Mouse (Mus musculus): ENCODE measurements at regions not wholly inside any gene's neighbourhood (a gene's known extent, or its start where the extent isn't known, plus 50 kb on each side); places are given as distances from the start of the nearest gene placed in this dataset.
"Not testable (repeated sequence)": the region's sequence is repeated elsewhere in the genome, so short reads cannot be mapped to it uniquely, and the experiment has no call there.

- H3K36me3 ChIP-seq (ENCODE audit: control insufficient read depth, insufficient read depth, low read length); H3K27me3 ChIP-seq (ENCODE audit: control insufficient read depth, insufficient read depth, low read length); H3K4me3 ChIP-seq (ENCODE audit: control insufficient read depth, low read depth, low read length); H3K4me1 ChIP-seq (ENCODE audit: control insufficient read depth, insufficient read depth, low read length); H3K27ac ChIP-seq (ENCODE audit: control insufficient read depth, insufficient read depth, low read depth, low read length): not testable (repeated sequence)
These were observed 56.8 kb downstream of the Gm8765 start for GRCm38 (mm10) chr13:50754911-50755310.

GRCm38 (mm10) chr13:50756334-50756733 lies 58.2 kb downstream of the Gm8765 start:
- not testable (repeated sequence) for H3K27me3 ChIP-seq (ENCODE audit: control insufficient read depth, insufficient read depth, low read length); H3K4me3 ChIP-seq (ENCODE audit: control insufficient read depth, low read depth, low read length)

GRCm38 (mm10) chr13:50764618-50765017 lies 66.5 kb downstream of the Gm8765 start:
- H3K36me3 ChIP-seq (ENCODE audit: control insufficient read depth, insufficient read depth, low read length): no peaks in the 10 kb centered on the region
- peak overlapping the region; percentile 75 for H3K4me3 ChIP-seq (ENCODE audit: control insufficient read depth, low read depth, low read length)
- no peaks in the 10 kb centered on the region for H3K27me3 ChIP-seq (ENCODE audit: control insufficient read depth, insufficient read depth, low read length)
- H3K27ac ChIP-seq (ENCODE audit: control insufficient read depth, insufficient read depth, low read depth, low read length): no peak overlapping the region
- TF ChIP-seq POLR2A (IDR thresholded peaks at IDR 0.05; ENCODE audit: control insufficient read depth, low read depth, low read length) (no peak), CTCF (IDR thresholded peaks at IDR 0.05; ENCODE audit: control insufficient read depth, insufficient read depth, insufficient replicate concordance, low read depth, low read length) (peak; percentile 7; the same call in 1 of the 2 replicates)
- H3K4me1 ChIP-seq (ENCODE audit: control insufficient read depth, insufficient read depth, low read length): peaks cover 4% of the 10 kb centered on the region

More at GRCm38 (mm10) chr13:50756334-50756733, 58.2 kb downstream of the Gm8765 start:
- H3K27ac ChIP-seq (ENCODE audit: control insufficient read depth, insufficient read depth, low read depth, low read length); H3K4me1 ChIP-seq (ENCODE audit: control insufficient read depth, insufficient read depth, low read length); H3K36me3 ChIP-seq (ENCODE audit: control insufficient read depth, insufficient read depth, low read length): not testable (repeated sequence)

- H3K4me1 ChIP-seq (ENCODE audit: control insufficient read depth, insufficient read depth, low read length); H3K36me3 ChIP-seq (ENCODE audit: control insufficient read depth, insufficient read depth, low read length); H3K4me3 ChIP-seq (ENCODE audit: control insufficient read depth, low read depth, low read length); H3K27me3 ChIP-seq (ENCODE audit: control insufficient read depth, insufficient read depth, low read length); H3K27ac ChIP-seq (ENCODE audit: control insufficient read depth, insufficient read depth, low read depth, low read length): not testable (repeated sequence)
These were observed 81.9 kb downstream of the Gm8765 start for GRCm38 (mm10) chr13:50780036-50780435.

DNA sequence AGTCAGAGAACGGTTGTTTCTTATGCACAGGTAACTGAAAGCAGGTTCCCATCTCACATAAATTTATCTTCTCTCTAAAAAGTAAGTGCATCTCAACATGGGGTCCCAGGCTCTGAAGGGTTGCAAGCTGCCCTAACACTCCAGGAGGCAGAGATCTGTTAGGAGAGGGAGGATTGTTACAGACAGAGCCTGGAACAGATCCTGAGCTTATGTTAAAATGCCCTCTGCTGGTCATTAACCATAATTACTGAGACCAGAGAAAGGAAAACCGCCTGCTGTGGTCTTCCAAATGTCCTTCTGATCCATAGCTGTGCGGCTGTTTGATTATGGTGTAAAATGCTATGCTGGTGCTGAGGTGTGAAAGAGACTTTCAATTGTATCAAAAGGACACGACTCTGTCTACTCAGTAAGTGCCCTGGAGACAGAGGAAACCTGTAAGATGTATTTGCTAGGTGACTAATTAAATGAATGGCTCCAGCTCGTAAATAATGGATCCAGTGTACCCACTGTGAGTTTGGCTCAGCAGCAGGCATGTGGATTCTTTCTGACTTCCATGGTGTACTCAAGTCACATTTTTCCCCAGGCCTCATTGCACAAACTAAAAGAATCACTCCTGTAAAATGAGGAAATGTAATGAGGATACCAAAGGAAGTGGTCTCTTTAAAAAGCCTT lies 131.9 kb downstream of the Gm8765 start:
- H3K4me1 ChIP-seq (ENCODE audit: control insufficient read depth, insufficient read depth, low read length); H3K27ac ChIP-seq (ENCODE audit: control insufficient read depth, insufficient read depth, low read depth, low read length): not testable (repeated sequence)

More for the DNA sequence above, 131.9 kb downstream of the Gm8765 start:
- H3K36me3 ChIP-seq (ENCODE audit: control insufficient read depth, insufficient read depth, low read length); H3K4me3 ChIP-seq (ENCODE audit: control insufficient read depth, low read depth, low read length); H3K27me3 ChIP-seq (ENCODE audit: control insufficient read depth, insufficient read depth, low read length): not testable (repeated sequence)

Measured in testis, adult 2 months (tissue).